Mouse (Mus musculus) limb, embryonic 15.5 days (tissue): Measurements from ENCODE around the gene 5730455P16Rik. TPM values are rescaled to one million over a fixed set of nuclear protein-coding genes. Genes with fewer than 3 reads are reported as not detected.
A peak's percentile ranks its signal among the peaks of the same experiment; 100 is the strongest.

Experiments
- ATAC-seq: fragments of 200-750 bp; cut with Nextera tagmentation; 2 replicates; pipeline ENCODE4 v1.8.0; 2017; ENCODE audit warnings: low read depth, moderate TSS enrichment; ENCODE audit not compliant: insufficient number of reproducible peaks, low FRiP score, low TSS enrichment
- H3K27ac ChIP-seq: fragments of 300-500 bp; sonication (generic); 2 replicates; pipeline ENCODE4 v1.5.1; 2015; ENCODE audit warnings: moderate library complexity, mild to moderate bottlenecking, inconsistent platforms
- H3K27me3 ChIP-seq: fragments of 300-500 bp; sonication (generic); 2 replicates; pipeline ENCODE4 v1.6.1; 2015; ENCODE audit warnings: inconsistent platforms
- H3K36me3 ChIP-seq: fragments of 300-500 bp; sonication (generic); 2 replicates; pipeline ENCODE4 v1.6.1; 2015; ENCODE audit warnings: inconsistent platforms
- H3K4me1 ChIP-seq: fragments of 300-500 bp; sonication (generic); 2 replicates; pipeline ENCODE4 v1.6.1; 2015; ENCODE audit warnings: inconsistent platforms
- H3K4me2 ChIP-seq: fragments of 300-500 bp; sonication (generic); 2 replicates; pipeline ENCODE4 v1.6.1; 2015; ENCODE audit warnings: mild to moderate bottlenecking, inconsistent platforms
- H3K4me3 ChIP-seq: fragments of 300-500 bp; sonication (generic); 2 replicates; pipeline ENCODE4 v1.5.1; 2015; ENCODE audit warnings: mild to moderate bottlenecking, inconsistent platforms
- H3K9ac ChIP-seq: fragments of 300-500 bp; sonication (generic); 2 replicates; pipeline ENCODE4 v1.6.1; 2015; ENCODE audit warnings: inconsistent platforms
- H3K9me3 ChIP-seq: fragments of 300-500 bp; sonication (generic); 2 replicates; pipeline ENCODE4 v1.6.1; 2016; ENCODE audit warnings: inconsistent platforms
- WGBS: fragments of 180-500 bp; shearing (Covaris S2); methylation state at CpG from one replicate; pipeline ENCODE4 v1.1.7; 2015; 5-methylcytosine and 5-hydroxymethylcytosine counted together
- polyA plus RNA-seq: library from polyadenylated mRNA; unstranded; fragments of >200 nt; fragmentation: Nextera tagmentation; extraction: Ambion mirVana; gene quantifications from 2 replicates; pipeline ENCODE4 v1.2.1, GENCODE M21; 2015

Gene 5730455P16Rik
- polyA plus RNA-seq, 1 experiment from 2014 or later = 21.6 TPM

- Histone ChIP-seq H3K4me3 (no peak overlapping the region), H3K9me3 (no peaks in the 10 kb centered on the region), H3K9ac (no peak overlapping the region), H3K27ac (no peak overlapping the region), H3K4me2 (peak overlapping the region; percentile 82; the same call in 1 of the 2 replicates), H3K27me3 (no peaks in the 10 kb centered on the region), H3K36me3 (peaks cover 27% of the 10 kb centered on the region), H3K4me1 (0 out of 2 replicates have a peak, but pooled peaks cover 8% of the 10 kb centered on the region)
- no peak for ATAC-seq
- 63% methylated on average over 4 of the region's 4 CpGs for WGBS
Observed at GRCm38 (mm10) chr11:80376651-80377050, 1.2 kb downstream of the 5730455P16Rik start.

DNA sequence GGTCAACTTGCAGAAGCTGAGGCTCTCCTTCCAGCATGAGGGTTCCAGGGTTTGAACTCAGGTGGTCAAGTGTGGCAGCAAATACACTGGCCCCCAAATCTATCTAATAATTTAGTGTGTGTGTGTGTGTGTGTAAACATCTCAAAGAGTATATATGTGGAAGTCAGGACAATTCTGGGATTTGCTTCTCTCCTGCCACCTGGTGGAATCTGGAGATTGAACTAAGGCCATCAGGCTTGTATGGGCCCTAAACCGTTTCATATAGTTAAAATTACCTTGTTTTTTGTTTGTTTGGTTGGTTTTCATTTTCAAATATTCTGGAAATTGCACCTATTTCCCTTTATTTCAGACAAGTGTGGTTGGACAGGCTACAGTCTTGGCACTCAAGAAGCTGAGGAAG lies 8.9 kb downstream of the 5730455P16Rik start:
- Histone ChIP-seq H3K4me2 (no peak overlapping the region), H3K9ac (no peak overlapping the region), H3K36me3 (peaks cover 63% of the 10 kb centered on the region), H3K27me3 (no peaks in the 10 kb centered on the region), H3K4me1 (no peaks in the 10 kb centered on the region), H3K9me3 (no peaks in the 10 kb centered on the region), H3K27ac (no peak overlapping the region), H3K4me3 (no peak overlapping the region)
- 84% methylated on average over 1 of the region's 1 CpGs for WGBS
- ATAC-seq = no peak

DNA sequence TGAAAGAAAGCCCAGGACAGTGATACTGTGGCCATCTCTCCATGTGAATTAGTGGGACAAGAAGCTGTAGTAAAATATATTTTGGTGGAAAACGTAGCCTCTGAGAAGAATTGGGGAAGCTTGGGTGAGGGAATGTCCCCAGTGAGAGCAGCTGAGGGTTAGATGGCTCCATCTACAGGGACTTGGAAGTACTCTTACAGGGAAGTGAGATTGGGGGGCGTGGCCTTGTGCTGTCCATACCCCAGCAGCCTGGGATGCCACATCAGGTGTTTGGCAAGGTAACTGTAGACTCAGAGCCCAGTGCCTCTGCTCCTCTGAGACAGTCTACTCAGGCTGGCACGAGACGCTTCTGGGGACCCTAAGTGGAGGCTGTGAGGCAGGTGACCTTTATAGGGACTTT lies 23.0 kb downstream of the 5730455P16Rik start:
- Histone ChIP-seq H3K27me3 (no peaks in the 10 kb centered on the region), H3K9ac (no peak overlapping the region), H3K27ac (no peak overlapping the region), H3K4me3 (no peak overlapping the region), H3K9me3 (no peaks in the 10 kb centered on the region), H3K36me3 (peaks cover 8% of the 10 kb centered on the region; the same call in 1 of the 2 replicates), H3K4me1 (no peaks in the 10 kb centered on the region), H3K4me2 (no peak overlapping the region)
- 40% methylated on average over 4 of the region's 4 CpGs for WGBS
- ATAC-seq = no peak

GRCm38 (mm10) chr11:80351832-80352430 lies 25.9 kb downstream of the 5730455P16Rik start:
- no peak for ATAC-seq
- Histone ChIP-seq H3K4me1 (no peaks in the 10 kb centered on the region), H3K27ac (no peak overlapping the region), H3K4me3 (no peak overlapping the region), H3K36me3 (no peaks in the 10 kb centered on the region), H3K4me2 (no peak overlapping the region), H3K9me3 (no peaks in the 10 kb centered on the region), H3K27me3 (no peaks in the 10 kb centered on the region), H3K9ac (no peak overlapping the region)
- WGBS = 66% methylated on average over 5 of the region's 5 CpGs

DNA sequence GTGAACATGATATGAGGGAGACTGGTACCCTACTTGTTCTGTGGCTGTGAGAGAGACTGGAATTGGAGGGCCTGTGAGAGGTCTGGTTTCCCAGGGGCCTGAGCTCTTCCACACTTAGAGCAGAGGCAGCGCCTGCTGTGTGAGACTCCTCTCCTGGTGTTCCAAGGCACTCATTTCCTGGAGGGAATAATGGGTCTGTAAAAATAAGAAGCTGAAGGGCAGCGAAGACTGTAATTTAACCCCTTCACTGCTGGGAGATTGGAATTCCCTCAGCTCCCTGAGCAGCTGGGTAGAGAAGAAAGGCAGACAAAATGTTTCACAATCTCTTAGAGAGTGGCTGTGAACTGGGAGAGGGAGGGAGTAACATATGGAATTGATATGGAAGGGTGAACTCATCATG lies 35.4 kb downstream of the 5730455P16Rik start:
- WGBS = 11% methylated on average over 2 of the region's 2 CpGs
- Histone ChIP-seq H3K27ac (no peak overlapping the region), H3K36me3 (no peaks in the 10 kb centered on the region)

GRCm38 (mm10) chr11:80336351-80336730 lies 41.5 kb downstream of the 5730455P16Rik start:
- no peak for ATAC-seq
- 14% methylated on average over 6 of the region's 6 CpGs for WGBS
- no peak overlapping the region for H3K4me3 ChIP-seq
- H3K27ac ChIP-seq = no peak overlapping the region
- H3K36me3 ChIP-seq = no peaks in the 10 kb centered on the region
- H3K4me2 ChIP-seq = no peak overlapping the region
- H3K9me3 ChIP-seq = no peaks in the 10 kb centered on the region
- no peak overlapping the region for H3K9ac ChIP-seq
- 0 out of 2 replicates have a peak, but pooled peaks cover 3% of the 10 kb centered on the region for H3K4me1 ChIP-seq
- H3K27me3 ChIP-seq = no peaks in the 10 kb centered on the region

More for the DNA sequence above, 35.4 kb downstream of the 5730455P16Rik start:
- no peaks in the 10 kb centered on the region for H3K27me3 ChIP-seq
- H3K4me1 ChIP-seq = no peaks in the 10 kb centered on the region
- no peak for ATAC-seq
- no peaks in the 10 kb centered on the region for H3K9me3 ChIP-seq
- no peak overlapping the region for H3K9ac ChIP-seq
- no peak overlapping the region for H3K4me2 ChIP-seq
- H3K4me3 ChIP-seq = no peak overlapping the region

DNA sequence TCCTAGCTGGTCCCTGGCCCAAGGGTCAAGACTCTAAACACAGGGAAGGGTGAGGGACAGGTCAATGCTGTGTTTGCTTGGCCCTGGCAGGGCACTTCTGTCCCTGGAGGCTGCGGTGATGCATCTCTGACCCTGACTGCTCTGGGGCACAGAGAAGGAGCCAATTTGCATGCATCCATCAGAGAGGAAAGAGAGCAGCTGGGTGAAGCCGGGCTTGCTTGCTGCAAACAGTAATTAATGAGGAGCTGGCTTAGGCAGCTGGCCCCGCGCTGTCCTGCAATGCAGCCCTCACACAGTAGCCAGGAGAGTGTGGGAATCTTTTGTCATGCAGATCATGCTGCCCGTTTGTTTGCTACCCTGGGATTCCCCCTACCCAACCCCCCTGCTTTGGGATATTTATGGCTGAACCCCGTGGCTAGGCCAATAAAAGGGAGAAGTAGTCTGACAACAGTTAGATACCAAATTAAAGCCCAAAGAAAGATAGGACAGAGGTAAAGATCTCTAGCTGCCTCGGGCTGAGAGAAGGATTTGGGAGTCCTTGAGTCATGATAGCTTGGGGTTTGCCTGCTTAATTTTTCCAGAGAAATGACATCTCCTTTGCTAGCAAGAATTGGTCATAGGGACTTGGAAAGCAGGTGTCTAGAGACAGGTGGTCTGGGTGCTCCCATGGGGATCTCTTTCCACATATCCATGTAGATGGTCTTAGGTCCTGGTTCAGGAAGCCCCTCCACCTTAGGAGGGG lies 42.1 kb downstream of the 5730455P16Rik start:
- H3K9me3 ChIP-seq = no peaks in the 10 kb centered on the region
- no peaks in the 10 kb centered on the region for H3K36me3 ChIP-seq
- 0 out of 2 replicates have a peak, but pooled peaks cover 3% of the 10 kb centered on the region for H3K4me1 ChIP-seq
- no peak for ATAC-seq
- H3K27ac ChIP-seq = no peak overlapping the region
- no peak overlapping the region for H3K4me3 ChIP-seq
- H3K4me2 ChIP-seq = no peak overlapping the region
- no peaks in the 10 kb centered on the region for H3K27me3 ChIP-seq
- no peak overlapping the region for H3K9ac ChIP-seq
- 2% methylated on average over 7 of the region's 7 CpGs for WGBS

- Histone ChIP-seq H3K27me3 (no peaks in the 10 kb centered on the region), H3K4me1 (0 out of 2 replicates have a peak, but pooled peaks cover 3% of the 10 kb centered on the region), H3K4me3 (no peak overlapping the region), H3K36me3 (no peaks in the 10 kb centered on the region), H3K27ac (no peak overlapping the region), H3K9me3 (no peaks in the 10 kb centered on the region), H3K4me2 (no peak overlapping the region), H3K9ac (no peak overlapping the region)
- ATAC-seq = no peak
- WGBS = 43% methylated on average over 12 of the region's 12 CpGs
Observed at GRCm38 (mm10) chr11:80332709-80333400, 45.0 kb downstream of the 5730455P16Rik start.

- H3K36me3 ChIP-seq = no peaks in the 10 kb centered on the region
- WGBS = 72% methylated on average over 6 of the region's 6 CpGs
- H3K27ac ChIP-seq = no peak overlapping the region
- no peaks in the 10 kb centered on the region for H3K4me1 ChIP-seq
- no peak overlapping the region for H3K4me3 ChIP-seq
- no peaks in the 10 kb centered on the region for H3K9me3 ChIP-seq
- no peaks in the 10 kb centered on the region for H3K27me3 ChIP-seq
- no peak overlapping the region for H3K9ac ChIP-seq
- H3K4me2 ChIP-seq = no peak overlapping the region
- ATAC-seq = no peak
Observed at GRCm38 (mm10) chr11:80324636-80325035, 53.2 kb downstream of the 5730455P16Rik start.

DNA sequence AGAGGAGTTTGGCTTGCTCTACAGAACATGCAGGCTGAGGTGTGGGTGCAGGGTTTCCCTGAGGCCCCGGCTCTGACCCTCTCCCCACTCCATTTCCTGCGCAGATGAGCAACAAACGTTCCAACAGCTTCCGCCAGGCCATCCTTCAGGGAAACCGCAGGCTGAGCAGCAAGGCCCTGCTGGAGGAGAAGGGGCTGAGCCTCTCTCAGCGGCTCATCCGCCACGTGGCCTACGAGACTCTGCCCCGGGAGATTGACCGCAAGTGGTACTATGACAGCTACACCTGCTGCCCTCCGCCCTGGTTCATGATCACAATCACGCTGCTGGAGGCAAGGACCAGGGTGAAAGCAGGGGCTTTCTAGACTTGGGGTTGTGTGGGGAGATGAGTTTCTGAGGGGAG lies 54.6 kb downstream of the 5730455P16Rik start:
- Histone ChIP-seq H3K9ac (no peak overlapping the region), H3K4me2 (no peak overlapping the region), H3K4me1 (no peaks in the 10 kb centered on the region), H3K9me3 (no peaks in the 10 kb centered on the region), H3K27me3 (no peaks in the 10 kb centered on the region), H3K4me3 (no peak overlapping the region), H3K27ac (no peak overlapping the region), H3K36me3 (no peaks in the 10 kb centered on the region)
- ATAC-seq = no peak
- 56% methylated on average over 13 of the region's 13 CpGs for WGBS

- Histone ChIP-seq H3K4me2 (no peak overlapping the region), H3K36me3 (no peaks in the 10 kb centered on the region), H3K9ac (no peak overlapping the region), H3K4me3 (no peak overlapping the region), H3K27ac (no peak overlapping the region), H3K27me3 (0 out of 2 replicates have a peak, but pooled peaks cover 2% of the 10 kb centered on the region), H3K4me1 (no peaks in the 10 kb centered on the region), H3K9me3 (no peaks in the 10 kb centered on the region)
- ATAC-seq = no peak
- 68% methylated on average over 10 of the region's 10 CpGs for WGBS
Observed at GRCm38 (mm10) chr11:80315743-80316639, 61.8 kb downstream of the 5730455P16Rik start.
